Mouse (Mus musculus) right cerebral cortex, postnatal 36 days (tissue): ENCODE data around the gene Lce1k.
"Not testable (repeated sequence)": the region's sequence is repeated elsewhere in the genome, so short reads cannot be mapped to it uniquely, and the experiment has no call there.

ENCODE experiments used
- DNase-seq, 2 experiments: peaks; one replicate each; pipeline ENCODE4 v3.0.0; 2022; ENCODE audit warnings: low spot score in 2 of 2, mixed read lengths in 1 of 2

Lce1k gene

DNA sequence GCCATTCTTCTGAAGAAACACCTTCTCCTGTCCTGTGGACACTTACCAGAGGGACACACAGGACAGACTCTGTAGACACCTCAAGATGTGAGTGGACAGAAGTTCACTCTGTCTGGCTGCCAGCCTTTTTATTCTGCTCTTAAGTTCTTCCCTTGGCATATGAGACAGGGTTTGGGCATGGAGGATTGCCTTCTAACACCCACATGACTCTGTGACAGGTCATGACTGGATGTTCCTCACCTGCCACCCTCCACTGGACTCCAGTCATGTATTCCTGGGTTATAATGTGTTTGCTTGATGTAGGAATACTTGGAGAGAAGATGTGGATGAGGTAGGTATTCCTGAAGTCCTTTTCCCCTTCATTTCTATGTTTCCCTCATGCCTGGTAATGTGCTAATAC, at the start of gene Lce1k:
Gene Lce1k, minus strand, starts transcription at position 101 of the 400 bp plus-strand sequence.
- DNase-seq, result no peak

DNA sequence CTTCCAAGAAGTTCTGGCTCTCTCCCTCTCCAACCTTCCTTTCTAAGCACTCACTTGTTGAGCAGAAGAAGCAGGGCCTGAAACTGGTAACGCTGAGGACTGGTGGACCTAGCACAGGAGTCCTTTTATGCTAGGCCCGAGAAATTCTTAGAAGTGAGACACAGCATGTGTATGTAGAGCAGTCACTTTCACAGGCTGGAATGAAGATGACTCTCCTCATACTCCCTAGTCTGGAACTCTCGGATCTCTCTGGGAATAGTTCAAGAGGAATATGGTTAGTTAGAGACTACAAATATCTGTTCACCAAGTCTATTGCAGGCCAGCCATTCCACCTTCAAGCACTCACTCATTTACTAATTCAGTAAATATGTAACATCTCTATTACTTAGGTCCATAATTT, 43.5 kb upstream of the Lce1k start, which contains the start of gene Lce1l:
Gene Lce1l, minus strand, starts transcription at position 101 of the 400 bp plus-strand sequence.
- DNase-seq, result no peak

DNA sequence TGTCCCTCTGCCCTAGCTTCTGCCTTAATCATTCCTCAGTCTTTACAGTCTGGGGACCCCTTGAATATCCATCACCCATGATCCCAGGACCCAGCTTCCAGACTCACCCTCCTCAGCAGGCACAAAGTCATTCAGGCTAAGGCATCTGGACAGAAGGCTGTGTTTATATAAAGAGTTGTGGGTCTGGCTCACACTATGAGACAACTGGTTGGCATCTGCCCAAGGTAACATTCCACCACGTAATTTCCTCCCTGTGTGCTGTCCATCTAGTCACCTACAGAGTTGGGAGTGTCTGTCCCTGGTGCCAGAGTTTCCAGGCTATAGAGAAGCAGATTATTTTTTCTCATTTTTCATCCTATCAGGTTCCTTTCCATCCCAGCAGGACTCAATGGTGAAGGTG, 19.4 kb upstream of the Lce1k start, which contains the start of gene Kprp:
Gene Kprp, minus strand, starts transcription at position 140 of the 400 bp plus-strand sequence.
- DNase-seq, result no peak

DNA sequence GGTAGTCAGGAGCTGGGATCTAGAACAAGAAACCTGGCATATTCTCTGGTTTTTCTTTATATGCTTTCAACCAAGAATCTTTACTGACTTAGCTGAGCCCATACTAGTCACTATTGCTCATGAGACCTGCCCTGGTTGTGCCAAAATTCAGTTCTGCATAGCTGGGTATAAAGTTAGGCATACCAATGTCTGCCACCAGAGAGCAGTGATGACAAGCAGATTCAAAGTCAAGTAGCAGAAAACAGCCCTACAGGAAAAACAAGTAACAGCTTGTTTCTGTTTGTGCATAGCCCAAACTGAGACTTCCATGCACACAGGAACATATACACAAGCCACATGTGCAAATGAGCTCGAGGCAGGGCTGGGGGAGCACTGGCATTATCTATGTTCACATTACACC, 18.1 kb upstream of the Lce1k start:
- no peak for DNase-seq

DNA sequence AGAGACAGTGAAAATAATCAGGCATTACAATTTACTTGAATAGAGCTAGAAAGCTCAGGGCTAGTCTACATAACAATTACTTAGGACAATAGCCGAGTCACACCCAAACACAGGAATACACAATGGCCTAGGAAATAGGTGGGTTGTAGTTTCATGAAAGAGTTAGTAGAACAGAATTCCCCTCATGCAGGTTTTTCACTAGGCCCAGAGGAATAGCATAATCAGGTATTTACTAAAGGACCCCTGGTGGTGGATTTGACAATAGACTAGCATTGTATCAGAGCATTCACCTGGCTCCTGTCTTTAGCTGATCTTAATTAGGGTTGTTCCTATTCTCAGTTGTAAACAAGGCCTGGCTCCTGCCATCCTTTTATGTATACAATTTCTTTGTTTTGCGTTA, 8.3 kb upstream of the Lce1k start:
- not testable (repeated sequence) for DNase-seq

DNA sequence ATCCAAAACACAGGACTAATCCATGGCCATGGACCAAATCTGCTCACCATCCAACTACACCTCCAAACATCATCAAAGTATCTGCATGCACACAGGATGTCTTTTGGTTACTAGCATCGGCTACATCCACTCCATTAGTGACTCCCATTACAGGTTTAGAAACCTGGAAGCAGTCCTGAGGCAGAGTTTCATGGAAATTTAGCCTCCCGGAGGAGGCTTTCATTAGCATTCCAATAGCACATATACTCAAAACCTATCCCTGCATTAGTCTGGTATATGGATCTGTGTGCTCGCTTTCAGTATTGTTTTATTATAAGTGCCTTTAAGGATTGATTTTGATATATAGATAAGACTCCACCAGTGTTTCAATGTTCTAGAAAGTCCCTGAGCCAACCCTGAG, 7.9 kb upstream of the Lce1k start:
- DNase-seq, result no peak

DNA sequence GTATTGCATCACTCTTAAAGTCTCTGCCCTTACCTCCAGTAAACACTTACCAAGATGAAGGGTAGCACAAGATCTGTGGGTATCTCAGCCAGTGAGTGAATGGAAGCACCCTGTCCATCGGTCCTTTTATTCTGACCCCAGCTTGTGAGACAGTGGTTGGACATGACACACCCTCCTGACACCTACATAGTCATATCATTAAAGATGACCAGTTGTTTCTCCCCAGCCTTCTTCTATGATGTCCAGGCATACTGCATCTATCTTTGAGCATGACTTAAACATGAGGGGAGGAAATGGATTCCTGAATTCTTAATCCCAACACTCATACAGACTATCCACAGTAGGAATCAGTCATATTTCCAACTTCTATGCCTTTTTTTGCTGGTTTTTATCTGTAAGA, 17.3 kb downstream of the Lce1k start, which contains the start of gene Lce1j:
Gene Lce1j, minus strand, starts transcription at position 101 of the 400 bp plus-strand sequence.
- DNase-seq, result no peak

DNA sequence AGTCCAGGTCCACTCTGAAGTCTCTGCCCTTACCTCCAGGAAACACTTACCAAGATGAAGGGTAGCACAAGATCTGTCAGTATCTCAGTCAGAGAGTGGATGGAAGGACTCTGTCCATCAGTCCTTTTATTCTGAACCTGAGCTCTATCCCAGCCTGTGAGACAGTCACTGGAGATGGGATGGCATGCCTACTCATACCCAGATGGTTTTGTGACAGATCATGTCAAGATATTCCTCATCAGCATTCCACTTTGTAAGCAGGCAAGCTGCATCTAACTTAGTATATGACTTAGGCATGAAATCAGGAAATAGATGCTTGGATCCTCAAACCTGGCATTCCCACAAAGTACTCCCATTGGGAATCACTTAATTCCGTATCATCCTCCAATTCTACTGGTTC, 28.9 kb downstream of the Lce1k start, which contains the start of gene Lce1i:
Gene Lce1i, minus strand, starts transcription at position 101 of the 400 bp plus-strand sequence.
- DNase-seq, result no peak

DNA sequence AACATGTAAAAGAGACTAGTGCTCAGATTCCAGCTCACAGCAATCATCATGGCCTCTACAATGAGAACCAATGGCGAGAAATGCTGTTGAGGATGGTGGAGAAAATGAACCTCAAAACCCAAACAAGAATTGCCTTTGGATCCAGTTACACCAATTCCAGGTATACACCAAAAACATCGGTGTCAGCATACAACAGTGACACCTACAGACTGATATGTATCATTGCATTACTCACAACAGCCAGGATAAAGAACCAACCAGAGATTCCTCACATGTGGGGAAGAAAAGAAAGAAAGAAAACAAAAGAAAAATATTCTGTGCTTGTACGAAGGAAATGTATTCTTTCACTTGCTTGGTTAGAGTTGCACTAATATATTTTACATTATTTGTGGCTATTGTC, 36.1 kb downstream of the Lce1k start:
- DNase-seq, result no peak

DNA sequence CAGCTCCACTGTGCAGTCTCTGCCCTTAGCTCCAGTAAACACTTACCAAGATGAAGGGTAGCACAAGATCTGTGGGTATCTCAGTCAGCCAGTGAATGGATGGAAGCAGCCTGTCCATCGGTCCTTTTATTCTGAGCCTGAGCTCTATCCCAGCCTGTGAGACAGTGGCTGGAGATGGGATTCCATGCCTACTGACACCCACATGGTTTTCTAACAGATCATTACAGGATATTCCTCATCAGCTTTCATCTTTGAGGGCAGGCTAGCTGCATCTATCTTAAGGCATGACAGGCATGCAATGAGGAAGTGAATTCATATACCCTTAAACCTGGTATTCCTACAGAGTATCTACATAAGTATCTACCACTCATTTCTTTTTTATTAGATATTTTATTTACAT, 42.7 kb downstream of the Lce1k start, which contains the start of gene Lce1h:
Gene Lce1h, minus strand, starts transcription at position 101 of the 400 bp plus-strand sequence.
- DNase-seq, result no peak
